Mouse (Mus musculus) liver, adult 2 months (tissue): ENCODE measurements around the gene Sesn2.

Experiments used
- CTCF ChIP-seq: fragments of 200-500 bp; IDR thresholded peaks from 2 replicates; pipeline ENCODE4 v1.5.1; 2011; ENCODE audit warnings: low read depth, low read length, control low read depth
- POLR2A ChIP-seq: fragments of 200-500 bp; IDR thresholded peaks from 2 replicates; pipeline ENCODE4 v1.6.1; 2011; ENCODE audit warnings: low read length, control low read depth; ENCODE audit not compliant: insufficient read depth; ENCODE audit errors: extremely low read depth

DNA sequence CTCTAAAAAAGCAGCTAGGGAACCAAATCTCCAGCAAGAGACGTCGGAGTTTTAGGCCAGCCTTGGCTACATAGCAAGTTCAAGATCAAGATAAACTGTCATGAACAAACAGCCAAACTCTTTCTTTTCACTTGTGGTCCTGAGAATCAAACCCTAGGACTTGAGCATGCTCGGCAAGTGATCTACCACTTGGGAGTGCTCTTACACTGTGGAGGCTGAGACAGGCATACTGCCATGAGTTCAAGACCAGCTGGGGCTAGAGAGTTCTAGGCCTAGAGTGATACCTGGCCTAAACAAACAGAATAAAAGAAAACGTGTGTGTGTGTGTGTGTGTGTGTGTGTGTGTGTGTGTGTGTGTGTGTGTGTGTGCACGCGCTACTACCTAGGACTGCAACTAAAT is 56.1 kb downstream of the Sesn2 start:
- TF ChIP-seq POLR2A, result no peak
- peak; percentile 27; the same call in 1 of the 2 replicates for TF ChIP-seq CTCF
